Mouse (Mus musculus) kidney, embryonic 15.5 days (tissue): ENCODE data around the gene Fam118a. TPM values are rescaled to one million over a fixed set of nuclear protein-coding genes. Genes with fewer than 3 reads are reported as not detected.
"Not testable (repeated sequence)": the region's sequence is repeated elsewhere in the genome, so short reads cannot be mapped to it uniquely, and the experiment has no call there.

Experiments
- ATAC-seq: fragments of 200-750 bp; cut with Nextera tagmentation; replicated peaks from 2 replicates; pipeline ENCODE4 v1.8.0; 2017; ENCODE audit warnings: moderate TSS enrichment; ENCODE audit not compliant: low FRiP score
- H3K27ac ChIP-seq: fragments of 300-500 bp; sonication (generic); 2 replicates; pipeline ENCODE4 v1.5.1; 2015; ENCODE audit warnings: mild to moderate bottlenecking, inconsistent platforms
- H3K27me3 ChIP-seq: fragments of 300-500 bp; sonication (generic); 2 replicates; pipeline ENCODE4 v1.6.1; 2015; ENCODE audit warnings: inconsistent platforms
- H3K36me3 ChIP-seq: fragments of 300-500 bp; sonication (generic); 2 replicates; pipeline ENCODE4 v1.6.1; 2015; ENCODE audit warnings: inconsistent platforms
- H3K4me1 ChIP-seq: fragments of 300-500 bp; sonication (generic); 2 replicates; pipeline ENCODE4 v1.6.1; 2015; ENCODE audit warnings: inconsistent platforms
- H3K4me2 ChIP-seq: fragments of 300-500 bp; sonication (generic); 2 replicates; pipeline ENCODE4 v1.6.1; 2015; ENCODE audit warnings: moderate library complexity, mild to moderate bottlenecking, inconsistent platforms
- H3K4me3 ChIP-seq: fragments of 300-500 bp; sonication (generic); replicated peaks from 2 replicates; pipeline ENCODE4 v1.5.1; 2015; ENCODE audit warnings: mild to moderate bottlenecking, inconsistent platforms
- H3K9ac ChIP-seq: fragments of 300-500 bp; sonication (generic); 2 replicates; pipeline ENCODE4 v1.6.1; 2015; ENCODE audit warnings: mild to moderate bottlenecking, inconsistent platforms
- H3K9me3 ChIP-seq: fragments of 300-500 bp; sonication (generic); replicated peaks from 2 replicates; pipeline ENCODE4 v1.6.1; 2016; ENCODE audit warnings: inconsistent platforms
- WGBS: fragments of 180-500 bp; shearing (Covaris S2); methylation state at CpG from one replicate; pipeline ENCODE4 v1.1.7; 2015; ENCODE audit warnings: mixed read lengths; 5-methylcytosine and 5-hydroxymethylcytosine counted together
- polyA plus RNA-seq: library from polyadenylated mRNA; unstranded; fragments of >200 nt; fragmentation: Nextera tagmentation; extraction: Ambion mirVana; gene quantifications from 2 replicates; pipeline ENCODE4 v1.2.1, GENCODE M21; 2015

Fam118a gene
- 20.9 and 23.0 TPM in 2 replicates for polyA plus RNA-seq

DNA sequence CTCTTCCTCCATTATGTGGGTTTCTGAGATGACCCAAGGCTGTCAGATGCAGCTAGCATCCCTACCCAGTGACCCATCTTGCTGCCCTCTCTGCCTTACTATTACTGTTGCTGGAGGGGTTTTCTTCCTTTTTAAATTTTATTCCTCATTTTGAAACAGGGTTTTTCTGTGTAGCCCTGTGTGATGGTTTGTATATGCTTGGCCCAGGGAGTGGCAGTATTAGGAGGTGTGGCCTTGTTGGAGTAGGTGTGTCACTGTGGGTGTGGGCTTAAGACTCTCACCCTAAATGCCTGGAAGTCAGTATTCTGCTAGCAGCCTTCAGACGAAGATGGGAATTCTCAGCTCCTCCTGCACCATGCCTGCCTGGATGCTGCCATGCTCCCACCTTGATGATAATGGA is at the start of gene Fam118a:
Gene Fam118a, plus strand, starts transcription at position 301 of the 400 bp plus-strand sequence.
- H3K9me3 ChIP-seq, H3K4me1 ChIP-seq, H3K27me3 ChIP-seq, H3K4me2 ChIP-seq, H3K36me3 ChIP-seq, H3K9ac ChIP-seq, H3K27ac ChIP-seq, ATAC-seq, H3K4me3 ChIP-seq: not testable (repeated sequence)
- 32% methylated on average over 1 of the region's 1 CpGs for WGBS

DNA sequence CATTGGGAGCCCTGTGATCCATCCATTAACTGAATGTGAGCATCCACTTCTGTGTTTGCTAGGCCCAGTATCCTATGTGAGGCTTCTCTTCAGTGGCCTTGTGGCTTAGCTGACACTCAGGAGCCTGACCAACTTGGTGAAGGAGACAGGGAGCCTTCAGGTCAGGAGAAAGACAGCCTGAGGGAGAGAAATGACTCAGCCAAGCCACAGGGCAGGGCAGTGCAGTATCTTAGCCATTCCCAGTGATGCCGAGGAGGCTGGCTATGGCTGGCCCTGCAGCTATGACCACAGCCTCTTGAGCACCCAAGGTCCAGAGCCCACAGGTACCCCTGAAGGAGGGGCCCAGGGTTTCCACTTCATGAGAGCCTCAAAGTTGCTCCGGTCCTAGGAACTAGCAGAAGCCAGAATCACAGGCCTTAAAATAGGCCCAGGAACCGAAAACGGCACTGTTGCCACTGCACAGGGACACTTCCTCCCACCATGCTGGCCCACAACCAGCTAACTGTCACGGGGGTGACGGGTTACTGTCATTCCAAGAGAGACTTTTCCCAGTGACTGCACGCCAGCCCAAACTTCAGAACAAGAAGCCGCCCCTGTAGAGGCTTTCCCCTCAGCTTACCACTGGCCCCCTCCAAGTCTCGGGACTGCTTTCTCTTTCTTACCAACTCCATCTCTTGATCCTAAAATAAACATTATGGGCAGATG is 47.0 kb upstream of the Fam118a start:
- no peak for ATAC-seq
- Histone ChIP-seq H3K9ac (no peak overlapping the region), H3K4me3 (no peak overlapping the region), H3K9me3 (no peaks in the 10 kb centered on the region), H3K4me1 (peaks cover 12% of the 10 kb centered on the region), H3K27ac (no peak overlapping the region), H3K27me3 (no peaks in the 10 kb centered on the region), H3K4me2 (no peak overlapping the region), H3K36me3 (no peaks in the 10 kb centered on the region)
- 75% methylated on average over 9 of the region's 9 CpGs for WGBS

- no peak for ATAC-seq
- Histone ChIP-seq H3K4me1 (peaks cover 18% of the 10 kb centered on the region), H3K27ac (no peak overlapping the region), H3K9ac (no peak overlapping the region), H3K9me3 (no peaks in the 10 kb centered on the region), H3K4me2 (no peak overlapping the region), H3K36me3 (no peaks in the 10 kb centered on the region), H3K27me3 (no peaks in the 10 kb centered on the region), H3K4me3 (no peak overlapping the region)
- 80% methylated on average over 3 of the region's 3 CpGs for WGBS
Observed at GRCm38 (mm10) chr15:84982888-84983287, 45.9 kb upstream of the Fam118a start.

DNA sequence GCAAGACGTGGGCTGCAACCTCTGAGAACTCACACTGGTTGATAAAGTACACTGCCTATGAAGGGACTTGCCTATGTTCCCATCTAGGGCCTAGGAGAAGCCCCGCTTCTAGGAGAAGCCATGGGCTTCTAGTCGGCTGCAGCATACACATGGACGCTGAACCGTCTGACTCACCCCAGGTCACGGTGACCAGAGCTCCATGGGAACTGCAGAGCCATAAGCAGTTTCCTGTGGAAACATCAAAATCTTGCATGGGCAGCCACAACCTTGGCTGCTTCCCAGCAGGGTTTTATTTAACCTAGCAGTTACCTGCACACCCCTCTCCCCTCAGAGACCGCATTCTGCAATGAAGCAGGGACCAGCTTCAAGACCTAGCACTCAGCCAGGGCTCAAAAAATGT is 45.0 kb upstream of the Fam118a start:
- ATAC-seq = no peak
- no peaks in the 10 kb centered on the region for H3K9me3 ChIP-seq
- no peak overlapping the region for H3K4me3 ChIP-seq
- H3K36me3 ChIP-seq = no peaks in the 10 kb centered on the region
- 77% methylated on average over 7 of the region's 7 CpGs for WGBS
- peaks cover 23% of the 10 kb centered on the region for H3K4me1 ChIP-seq
- no peaks in the 10 kb centered on the region for H3K27me3 ChIP-seq
- no peak overlapping the region for H3K4me2 ChIP-seq
- H3K9ac ChIP-seq = no peak overlapping the region
- H3K27ac ChIP-seq = no peak overlapping the region

DNA sequence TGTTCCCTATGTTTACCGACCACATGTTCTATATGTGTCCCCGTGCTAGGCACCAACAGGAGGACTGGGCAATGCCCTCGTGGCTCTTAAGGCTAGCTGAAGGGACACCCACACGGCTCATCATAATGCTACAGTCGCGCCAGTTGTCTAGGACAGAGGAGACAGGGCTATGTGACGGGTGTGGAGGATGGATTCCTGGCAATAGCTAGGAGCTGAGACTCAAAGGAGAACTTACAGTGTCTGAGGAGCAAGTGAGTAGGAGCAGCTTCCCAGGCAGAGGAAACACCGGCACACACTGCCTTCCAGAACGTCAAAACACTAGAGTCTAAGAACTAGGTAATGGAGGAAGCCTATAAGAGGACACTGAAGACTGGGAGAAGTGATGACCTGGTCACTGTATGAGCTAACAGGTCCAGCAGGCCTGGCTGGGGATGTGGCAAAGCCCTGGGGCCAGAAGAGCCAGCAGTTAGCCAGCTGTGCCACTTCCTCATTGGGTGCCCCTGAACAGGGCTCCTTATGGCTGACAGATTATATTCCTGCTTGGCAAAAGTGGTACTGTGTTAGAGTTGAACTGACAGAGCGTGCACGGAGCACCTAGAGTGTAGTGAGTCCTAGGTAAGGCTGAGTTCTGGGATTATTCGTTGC is 43.1 kb upstream of the Fam118a start:
- no peaks in the 10 kb centered on the region for H3K27me3 ChIP-seq
- 91% methylated on average over 12 of the region's 12 CpGs for WGBS
- H3K4me2 ChIP-seq = no peak overlapping the region; the same call in 1 of the 2 replicates
- H3K36me3 ChIP-seq = no peaks in the 10 kb centered on the region
- peaks cover 27% of the 10 kb centered on the region for H3K4me1 ChIP-seq
- H3K27ac ChIP-seq = no peak overlapping the region
- no peak overlapping the region for H3K9ac ChIP-seq
- H3K9me3 ChIP-seq = no peaks in the 10 kb centered on the region
- no peak overlapping the region for H3K4me3 ChIP-seq
- ATAC-seq = no peak

GRCm38 (mm10) chr15:84986171-84987019 is 42.4 kb upstream of the Fam118a start:
- Histone ChIP-seq H3K4me2 (peak overlapping the region; percentile 91), H3K4me3 (peak overlapping the region; percentile 85), H3K27me3 (no peaks in the 10 kb centered on the region), H3K27ac (no peak overlapping the region), H3K9ac (peak overlapping the region; percentile 88), H3K9me3 (no peaks in the 10 kb centered on the region), H3K36me3 (no peaks in the 10 kb centered on the region), H3K4me1 (peaks cover 27% of the 10 kb centered on the region)
- WGBS = 70% methylated on average over 4 of the region's 4 CpGs
- no peak for ATAC-seq

DNA sequence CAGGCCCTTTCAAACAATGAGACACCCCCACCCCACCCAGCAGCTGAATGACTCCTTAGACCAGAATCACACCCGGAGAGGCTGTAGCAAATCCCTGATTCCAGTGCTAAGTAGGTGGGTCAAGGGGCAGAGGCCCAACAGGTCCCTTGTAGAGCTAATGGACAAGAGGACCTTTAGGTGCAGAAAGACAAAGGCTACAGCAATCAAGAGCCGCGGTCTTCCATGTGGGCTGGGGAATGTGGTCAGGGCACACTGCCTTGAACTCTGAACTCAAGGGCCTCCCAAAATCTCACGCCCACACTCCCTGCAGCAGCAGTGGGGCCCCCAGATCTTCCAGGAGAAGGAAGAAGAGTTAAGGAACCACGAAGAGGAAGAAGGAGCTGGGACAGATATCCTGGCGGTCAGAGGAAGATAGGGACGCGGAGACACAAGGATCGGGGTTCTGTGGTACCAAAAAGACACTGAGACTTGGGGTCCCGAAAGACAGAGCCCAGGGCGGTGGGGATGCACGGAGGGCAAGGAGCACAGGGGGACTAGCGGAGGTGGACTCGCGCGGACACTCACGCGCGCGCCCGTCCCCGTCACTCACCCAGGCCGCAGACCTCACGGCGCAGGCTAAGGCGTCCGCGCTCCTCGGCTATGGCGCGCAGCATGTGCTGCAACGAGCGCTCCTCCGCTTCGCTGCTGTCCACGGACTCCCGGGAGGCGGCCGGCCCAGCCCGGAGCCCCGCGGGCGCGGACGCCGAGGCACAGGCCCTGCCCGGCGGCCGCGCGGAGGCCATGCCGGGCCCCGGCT is 41.5 kb upstream of the Fam118a start:
- H3K4me1 ChIP-seq = peaks cover 27% of the 10 kb centered on the region
- peak; percentile 68 for ATAC-seq
- H3K9ac ChIP-seq = peak overlapping the region; percentile 88
- H3K27ac ChIP-seq = peak overlapping the region; percentile 70
- no peaks in the 10 kb centered on the region for H3K27me3 ChIP-seq
- peak overlapping the region; percentile 91 for H3K4me2 ChIP-seq
- peak overlapping the region; percentile 85 for H3K4me3 ChIP-seq
- under 1% methylated on average over 52 of the region's 53 CpGs for WGBS
- no peaks in the 10 kb centered on the region for H3K9me3 ChIP-seq
- H3K36me3 ChIP-seq = no peaks in the 10 kb centered on the region

DNA sequence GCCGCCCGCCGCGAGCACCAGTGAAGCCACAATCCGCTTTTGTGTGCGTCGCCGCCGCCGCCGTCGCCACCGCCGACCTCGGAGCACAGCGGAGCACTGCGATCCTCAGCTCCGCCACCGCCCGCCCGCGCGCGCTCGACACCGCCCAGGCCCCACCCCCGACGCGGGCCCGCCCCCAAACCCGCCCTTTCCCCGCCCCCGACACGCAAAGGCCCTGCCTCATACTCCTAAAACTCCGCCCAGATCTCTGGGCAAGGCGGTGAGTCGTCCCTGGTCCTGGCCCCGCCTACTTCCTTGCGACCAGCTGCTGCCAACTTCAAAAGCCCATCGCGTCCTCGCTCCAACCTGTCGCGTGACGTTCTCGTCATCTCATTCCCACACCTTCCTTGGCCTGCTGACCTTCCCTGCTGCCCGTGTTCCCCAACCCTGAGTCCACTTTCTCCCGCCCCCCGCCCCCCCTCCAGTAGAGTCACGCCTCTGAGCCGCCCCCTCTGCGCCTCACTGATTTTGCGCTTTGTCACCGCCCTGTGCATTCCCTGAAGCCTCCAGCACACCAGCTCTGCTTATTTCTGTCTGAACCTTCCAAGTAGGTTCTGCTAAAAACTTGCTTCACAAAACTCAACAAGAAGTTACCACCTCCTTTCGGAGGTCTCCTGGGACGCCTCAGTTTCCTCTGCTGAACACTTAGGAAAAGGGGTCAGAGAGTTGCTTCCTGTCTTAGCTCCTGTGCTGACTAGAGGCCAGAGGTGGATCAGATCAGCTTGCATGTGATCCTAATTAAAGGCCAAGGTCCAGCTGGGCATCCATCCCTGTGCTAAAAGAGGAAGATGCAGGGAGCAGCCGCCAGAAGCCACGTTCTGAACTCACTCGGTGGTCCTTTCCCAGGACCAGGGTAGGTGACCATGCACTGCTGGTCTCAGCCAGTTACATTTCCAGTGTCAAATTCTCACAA is 40.6 kb upstream of the Fam118a start, which contains the start of gene 5031439G07Rik:
Gene 5031439G07Rik, minus strand, starts transcription at position 678 of the 952 bp plus-strand sequence.
- WGBS = 1% methylated on average over 47 of the region's 59 CpGs
- peak; percentile 93 for ATAC-seq
- no peaks in the 10 kb centered on the region for H3K36me3 ChIP-seq

DNA sequence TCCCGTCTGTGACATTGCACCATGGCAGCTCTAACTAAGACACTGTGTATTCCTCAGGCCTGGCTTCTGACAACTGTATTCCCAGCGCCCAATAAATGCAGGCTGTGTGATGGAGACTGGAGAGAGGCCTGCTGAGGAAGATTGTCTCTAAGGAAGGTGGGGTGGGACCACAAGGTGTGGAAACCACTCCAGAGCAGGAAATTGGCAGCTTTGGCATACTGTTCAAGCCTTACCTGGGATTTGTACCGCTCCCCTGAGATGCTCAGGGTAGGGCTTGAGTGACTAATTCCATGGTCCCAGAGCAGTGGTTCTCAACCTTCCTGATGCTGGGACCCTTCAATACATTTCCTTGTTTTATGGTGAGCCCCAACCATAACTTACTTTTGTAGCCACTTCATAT is 39.6 kb upstream of the Fam118a start:
- Histone ChIP-seq H3K4me3 (no peak overlapping the region), H3K36me3 (no peaks in the 10 kb centered on the region), H3K4me2 (no peak overlapping the region; the same call in 1 of the 2 replicates), H3K9ac (no peak overlapping the region), H3K27me3 (no peaks in the 10 kb centered on the region), H3K4me1 (peaks cover 24% of the 10 kb centered on the region), H3K27ac (no peak overlapping the region), H3K9me3 (no peaks in the 10 kb centered on the region)
- WGBS = 72% methylated on average over 3 of the region's 3 CpGs
- no peak for ATAC-seq

More for the DNA sequence above, 40.6 kb upstream of the Fam118a start, which contains the start of gene 5031439G07Rik:
- no peaks in the 10 kb centered on the region for H3K9me3 ChIP-seq
- peak within 1 kb of the TSS; percentile 91 for H3K4me2 ChIP-seq
- H3K27me3 ChIP-seq = no peaks in the 10 kb centered on the region
- H3K27ac ChIP-seq = peak within 1 kb of the TSS; percentile 70
- H3K9ac ChIP-seq = peak within 1 kb of the TSS; percentile 88
- H3K4me3 ChIP-seq = peak within 1 kb of the TSS; percentile 85
- peaks cover 27% of the 10 kb centered on the region for H3K4me1 ChIP-seq

DNA sequence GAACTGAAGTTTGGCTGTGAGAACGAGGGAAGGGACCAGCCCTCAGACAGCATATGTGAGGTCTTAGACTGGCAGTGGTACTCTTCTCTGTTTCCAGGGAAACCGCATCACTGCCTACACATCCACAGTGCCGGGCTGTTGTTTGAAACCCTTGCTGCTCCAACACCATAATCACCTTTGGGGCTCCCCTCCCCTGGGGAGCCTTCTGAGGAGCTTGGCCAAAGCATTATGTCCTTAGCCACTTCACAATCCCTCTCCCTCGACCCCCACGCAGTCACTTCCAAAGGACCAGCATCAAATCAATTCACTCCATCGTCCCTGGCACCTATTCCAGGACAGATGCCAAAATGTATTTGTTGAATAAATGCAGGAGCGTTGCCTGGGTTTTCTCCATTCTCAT is 39.0 kb upstream of the Fam118a start:
- no peak overlapping the region for H3K9ac ChIP-seq
- ATAC-seq = no peak
- no peak overlapping the region for H3K4me3 ChIP-seq
- peaks cover 27% of the 10 kb centered on the region for H3K4me1 ChIP-seq
- no peaks in the 10 kb centered on the region for H3K9me3 ChIP-seq
- no peak overlapping the region for H3K27ac ChIP-seq
- no peak overlapping the region for H3K4me2 ChIP-seq
- H3K27me3 ChIP-seq = no peaks in the 10 kb centered on the region
- 73% methylated on average over 7 of the region's 7 CpGs for WGBS
- no peaks in the 10 kb centered on the region for H3K36me3 ChIP-seq
